Mouse (Mus musculus) cortical plate, adult 2 months (tissue): ENCODE results near the gene Slamf8. TPM values are rescaled to one million over a fixed set of nuclear protein-coding genes. Genes with fewer than 3 reads are reported as not detected.

ENCODE experiments used
- H3K27ac ChIP-seq: fragments of 200-500 bp; 2 replicates; pipeline ENCODE4 v1.5.1; 2012; ENCODE audit warnings: low read length, control low read depth, inconsistent platforms; ENCODE audit not compliant: insufficient read depth
- H3K4me1 ChIP-seq: fragments of 200-500 bp; 2 replicates; pipeline ENCODE4 v1.6.1; 2011; ENCODE audit warnings: low read length; ENCODE audit not compliant: control insufficient read depth, insufficient read depth
- H3K4me3 ChIP-seq: fragments of 200-500 bp; 2 replicates; pipeline ENCODE4 v1.5.1; 2011; ENCODE audit warnings: mild to moderate bottlenecking, low read length, control low read depth; ENCODE audit not compliant: insufficient read depth
- CTCF ChIP-seq: fragments of 200-500 bp; IDR thresholded peaks from 2 replicates; pipeline ENCODE4 v1.5.1; 2011; ENCODE audit warnings: mild to moderate bottlenecking, control low read depth, low read length; ENCODE audit not compliant: insufficient read depth; ENCODE audit errors: extremely low read depth
- POLR2A ChIP-seq: fragments of 200-500 bp; IDR thresholded peaks from 2 replicates; pipeline ENCODE4 v1.6.1; 2011; ENCODE audit warnings: mild to moderate bottlenecking, low read length, control low read depth; ENCODE audit not compliant: insufficient read depth; ENCODE audit errors: extremely low read depth
- polyA plus RNA-seq: library from polyadenylated mRNA; depleted of rRNA; stranded (reverse); fragments of >200 nt; gene quantifications from 2 replicates; pipeline ENCODE4 v1.2.3, GENCODE M21; 2012

Slamf8 gene
- polyA plus RNA-seq, 1 experiment: 0.31 TPM

DNA sequence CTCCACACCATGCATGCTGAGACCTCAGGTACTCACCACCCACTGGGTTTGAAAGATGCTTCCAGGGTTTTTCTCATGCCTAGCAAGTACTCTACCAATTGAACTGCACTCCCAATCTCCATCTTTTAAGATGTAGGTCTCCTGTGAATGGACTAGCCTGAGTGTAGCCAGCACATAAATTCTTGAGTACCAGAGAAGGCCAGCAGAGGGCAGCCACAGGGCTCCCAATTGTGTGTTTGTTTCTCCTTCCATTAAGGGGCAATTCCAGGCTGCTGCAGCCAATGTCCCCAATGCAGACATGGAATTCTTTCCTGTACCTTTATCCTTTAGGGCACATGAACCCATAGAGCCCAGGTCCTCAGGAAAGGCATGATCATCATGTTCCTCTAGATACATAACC lies 4.1 kb upstream of the Slamf8 start:
- H3K4me1 ChIP-seq: no peaks in the 10 kb centered on the region
- H3K4me3 ChIP-seq: no peak overlapping the region
- TF ChIP-seq POLR2A: no peak
- peak; percentile 50 for TF ChIP-seq CTCF
- no peak overlapping the region for H3K27ac ChIP-seq

DNA sequence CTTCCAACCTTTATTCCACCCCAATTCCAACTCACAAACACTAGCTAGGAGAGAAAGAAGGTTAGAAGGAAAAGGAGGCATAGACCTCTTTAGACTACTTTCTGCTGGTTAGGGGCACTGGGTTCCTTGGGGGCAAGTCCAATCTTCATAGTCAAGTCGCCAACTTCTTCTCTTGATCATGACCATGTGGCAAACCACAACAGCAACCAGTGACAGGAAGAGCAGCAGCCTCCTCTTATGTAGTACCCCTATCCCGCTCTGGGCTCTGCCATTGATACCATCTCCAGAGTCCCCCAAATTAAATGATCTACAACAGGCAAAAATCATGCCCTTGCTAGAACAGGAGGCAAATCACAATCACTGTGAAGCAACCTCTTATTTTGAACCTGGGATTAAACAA lies 3.6 kb upstream of the Slamf8 start:
- no peak for TF ChIP-seq POLR2A
- no peak for TF ChIP-seq CTCF
- H3K27ac ChIP-seq: no peak overlapping the region
- no peaks in the 10 kb centered on the region for H3K4me1 ChIP-seq
- no peak overlapping the region for H3K4me3 ChIP-seq

DNA sequence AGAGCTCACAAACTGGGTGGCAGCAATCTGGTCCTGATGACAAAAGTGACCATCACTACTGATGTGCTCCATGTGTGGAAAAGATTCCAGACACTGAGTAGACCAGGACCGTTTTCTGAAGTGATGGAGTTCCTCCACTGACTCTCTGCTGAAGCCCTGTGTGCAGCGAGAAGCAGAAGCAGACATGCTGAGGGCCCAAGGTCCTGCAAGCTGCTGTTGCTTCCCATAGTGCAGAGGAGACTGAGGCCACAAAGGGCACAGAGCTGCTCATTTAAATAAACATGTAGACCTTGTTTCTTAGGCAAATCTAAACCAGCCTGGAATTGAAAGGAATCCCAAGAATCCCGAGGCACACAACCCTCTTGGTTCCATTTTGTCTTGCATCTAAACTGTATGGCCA lies 3.0 kb upstream of the Slamf8 start:
- Histone ChIP-seq H3K27ac (no peak overlapping the region), H3K4me1 (no peaks in the 10 kb centered on the region), H3K4me3 (no peak overlapping the region)
- no peak for TF ChIP-seq POLR2A
- TF ChIP-seq CTCF: no peak

DNA sequence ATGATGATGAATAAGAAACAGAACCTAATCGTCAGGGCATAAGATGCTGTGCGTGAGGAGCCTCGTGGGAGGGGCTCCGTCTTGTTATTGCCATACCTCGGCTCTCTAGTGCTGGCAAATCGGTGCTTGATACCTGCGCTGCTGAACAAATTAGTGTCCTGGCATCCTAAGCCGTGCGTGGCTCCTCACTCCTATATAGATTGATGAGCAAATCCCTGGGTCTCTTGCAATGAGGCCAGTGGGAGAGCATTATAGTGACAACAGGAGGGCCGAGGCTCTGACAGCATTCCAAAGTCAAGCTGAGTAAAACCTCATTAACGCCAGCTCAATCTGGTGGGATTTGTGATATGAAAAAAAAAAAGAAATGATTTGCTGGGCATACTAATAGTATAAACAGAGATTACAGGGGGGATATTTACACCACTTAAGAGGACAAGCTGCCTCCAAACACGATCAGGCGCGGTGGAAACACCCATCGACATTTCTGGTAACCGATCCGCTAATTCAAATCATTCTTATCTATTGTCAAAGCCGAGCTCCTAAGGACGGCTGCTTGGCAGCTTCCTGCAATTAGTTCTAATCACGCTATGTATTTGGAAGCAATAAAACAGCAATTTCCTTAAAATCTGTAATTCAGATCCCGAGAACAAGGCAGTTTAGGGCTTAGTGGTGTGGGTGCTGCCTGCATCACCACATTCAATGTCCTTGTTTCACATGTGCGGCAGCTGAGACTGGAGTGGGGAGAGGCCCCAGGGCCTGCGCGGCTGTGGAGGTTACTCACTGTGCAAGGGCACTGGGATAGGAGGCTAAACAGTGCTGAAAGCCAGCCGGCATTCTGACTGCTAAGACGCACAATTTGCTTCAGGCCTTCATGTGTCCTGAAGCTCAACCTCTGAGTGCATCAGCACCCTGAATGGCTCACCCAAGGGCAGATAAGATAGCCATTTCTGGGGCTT lies 4.5 kb downstream of the Slamf8 start:
- TF ChIP-seq CTCF (no peak), POLR2A (no peak)
- H3K4me1 ChIP-seq: no peaks in the 10 kb centered on the region; the same call in 1 of the 2 replicates
- H3K27ac ChIP-seq: no peak overlapping the region
- no peak overlapping the region for H3K4me3 ChIP-seq

DNA sequence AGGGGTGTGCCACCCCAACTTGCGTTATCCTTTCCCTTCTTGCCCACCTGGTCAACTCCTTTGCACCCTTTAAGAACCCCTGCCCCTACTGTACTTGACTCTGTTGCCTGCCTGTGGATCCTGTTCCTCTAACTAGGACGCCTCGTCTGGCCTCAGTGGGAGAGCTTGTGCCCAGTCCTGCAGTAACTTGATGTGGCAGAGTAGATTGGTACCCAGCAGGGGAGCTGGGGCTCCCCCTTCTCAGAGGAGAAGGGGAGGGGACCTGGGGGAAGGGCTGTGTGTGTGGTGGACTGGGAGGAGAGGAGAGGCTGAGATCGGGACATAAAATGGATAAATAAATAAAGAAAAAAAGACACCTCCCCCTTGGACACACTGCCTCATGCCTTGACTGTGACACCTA lies 5.3 kb downstream of the Slamf8 start:
- TF ChIP-seq POLR2A: no peak
- no peak for TF ChIP-seq CTCF
- H3K27ac ChIP-seq: no peak overlapping the region
- H3K4me1 ChIP-seq: no peaks in the 10 kb centered on the region; the same call in 1 of the 2 replicates
- no peak overlapping the region for H3K4me3 ChIP-seq

DNA sequence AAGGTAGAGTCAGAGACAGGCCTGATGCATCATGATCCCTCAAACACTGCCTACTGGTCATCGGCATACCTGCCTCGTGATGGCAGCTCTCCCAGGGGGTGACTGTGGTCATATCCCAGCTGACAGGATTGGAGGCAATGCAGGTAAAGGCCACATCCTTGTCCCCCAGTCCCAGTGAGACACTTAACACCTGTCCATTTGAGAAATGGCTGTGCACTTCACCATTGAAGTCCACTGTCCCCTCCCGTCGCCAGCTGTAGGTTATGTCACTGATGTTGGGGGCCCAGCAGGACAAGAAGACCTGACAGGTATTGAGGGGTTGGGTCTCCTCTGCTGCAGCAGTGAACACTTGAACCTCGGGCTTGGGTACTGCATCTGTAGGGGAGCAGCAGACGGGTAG lies 6.1 kb downstream of the Slamf8 start:
- no peaks in the 10 kb centered on the region; the same call in 1 of the 2 replicates for H3K4me1 ChIP-seq
- TF ChIP-seq POLR2A (no peak), CTCF (no peak)
- no peak overlapping the region for H3K4me3 ChIP-seq
- no peak overlapping the region for H3K27ac ChIP-seq

DNA sequence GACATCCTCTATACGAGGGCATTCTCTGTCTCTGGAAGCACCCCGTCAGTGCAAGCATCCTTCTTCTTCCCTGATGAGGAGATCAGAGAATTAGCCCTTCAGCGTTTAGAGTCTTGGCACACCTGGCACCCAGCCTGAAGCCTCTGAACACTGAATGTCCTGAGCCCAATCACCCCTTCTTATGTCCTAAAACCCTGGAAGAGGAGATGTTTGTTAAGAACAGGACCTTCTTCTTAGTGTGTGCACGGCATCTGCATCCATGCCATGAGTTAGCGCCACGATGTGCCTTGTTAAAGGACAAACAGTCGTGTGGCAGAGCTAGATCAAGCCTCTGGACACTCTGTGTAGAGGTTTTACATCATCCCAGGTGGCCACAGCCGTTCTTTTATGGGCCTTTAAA lies 7.9 kb downstream of the Slamf8 start:
- TF ChIP-seq CTCF (no peak), POLR2A (no peak)
- H3K27ac ChIP-seq: no peak overlapping the region
- H3K4me3 ChIP-seq: no peak overlapping the region
- H3K4me1 ChIP-seq: no peaks in the 10 kb centered on the region; the same call in 1 of the 2 replicates

DNA sequence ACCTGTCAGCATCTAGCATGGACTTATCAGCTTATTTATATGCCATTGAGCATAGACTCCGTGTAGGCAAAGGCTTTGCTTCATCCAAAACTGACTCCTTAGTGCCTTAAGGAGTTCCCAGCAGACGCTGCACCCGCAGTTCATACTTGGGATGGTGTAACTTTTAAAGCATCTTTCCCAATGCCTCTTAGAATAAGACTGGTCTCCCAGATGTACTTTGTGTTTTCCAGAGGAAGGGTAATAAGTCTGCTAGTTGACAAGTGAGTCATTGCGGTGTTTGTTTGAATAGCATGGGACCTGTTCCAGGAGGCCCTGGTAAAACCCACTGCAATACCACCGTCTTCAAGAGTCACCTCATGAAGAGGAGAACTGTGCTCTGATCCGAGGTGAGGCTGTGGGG lies 10.3 kb downstream of the Slamf8 start:
- no peak overlapping the region for H3K27ac ChIP-seq
- H3K4me3 ChIP-seq: no peak overlapping the region
- no peak for TF ChIP-seq CTCF
- no peak for TF ChIP-seq POLR2A
- H3K4me1 ChIP-seq: no peaks in the 10 kb centered on the region

DNA sequence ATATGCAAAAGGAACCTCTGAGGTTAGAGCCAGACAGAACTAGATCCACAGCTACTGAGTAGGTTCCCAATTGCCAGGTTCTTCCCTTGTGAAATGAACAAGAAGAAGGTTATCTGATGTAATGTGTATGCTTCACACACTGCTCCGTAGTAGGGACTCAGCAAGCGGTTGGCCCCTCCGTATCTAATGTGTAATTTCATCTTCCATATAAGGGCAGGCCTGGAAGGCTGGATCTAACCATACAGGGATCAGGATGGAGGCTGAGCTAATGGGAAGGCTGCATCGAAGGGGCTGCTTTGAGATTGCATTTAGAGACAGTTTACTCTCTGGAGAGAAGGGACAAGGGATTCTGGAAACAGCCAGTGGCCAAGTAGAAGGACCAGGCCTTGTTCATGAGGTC lies 22.6 kb downstream of the Slamf8 start:
- no peak overlapping the region for H3K27ac ChIP-seq
- H3K4me3 ChIP-seq: no peak overlapping the region
- no peak for TF ChIP-seq CTCF
- H3K4me1 ChIP-seq: no peaks in the 10 kb centered on the region

DNA sequence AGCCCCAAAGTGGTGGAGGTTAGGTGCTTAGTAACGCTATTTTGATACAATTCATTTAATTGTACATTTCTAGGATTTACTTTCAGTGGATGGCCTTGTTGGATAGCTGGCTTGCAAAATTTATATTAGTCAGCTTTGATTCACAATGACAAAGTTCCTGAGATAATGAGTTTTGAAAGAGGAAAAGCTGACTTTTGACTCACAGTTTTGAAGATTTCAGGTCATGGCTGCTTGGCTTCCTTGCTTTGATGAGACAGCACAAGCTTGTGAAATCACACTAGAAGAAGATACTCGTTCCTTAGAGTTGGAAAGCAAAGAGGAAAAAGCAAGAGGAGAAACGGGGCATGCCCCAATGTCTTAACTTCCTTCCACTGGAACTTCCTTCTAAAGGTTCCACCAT lies 24.2 kb downstream of the Slamf8 start:
- H3K4me3 ChIP-seq: no peak overlapping the region
- 0 out of 2 replicates have a peak, but pooled peaks cover 1% of the 10 kb centered on the region for H3K4me1 ChIP-seq
- H3K27ac ChIP-seq: no peak overlapping the region
- TF ChIP-seq CTCF (no peak), POLR2A (no peak)
